Mouse (Mus musculus) left cerebral cortex, adult 2 months (tissue): ENCODE results near the gene Magi1. TPM values are rescaled to one million over a fixed set of nuclear protein-coding genes. Genes with fewer than 3 reads are reported as not detected.

Experiments used
- DNase-seq, 2 experiments: peaks; one replicate each; pipeline ENCODE4 v3.0.0; 2021 to 2022; ENCODE audit warnings: low spot score in 2 of 2, mixed read lengths in 1 of 2; ENCODE audit errors: extremely low spot score in 1 of 2
- H3K27ac ChIP-seq: fragments of 200-600 bp; 2 replicates; pipeline ENCODE4 v1.8.1; 2022
- H3K4me3 ChIP-seq: fragments of 200-600 bp; 2 replicates; pipeline ENCODE4 v1.8.1; 2022
- CTCF ChIP-seq: fragments of 200-600 bp; IDR thresholded peaks from 2 replicates; pipeline ENCODE4 v1.8.1; 2022; ENCODE audit warnings: antibody characterized with exemption, mild to moderate bottlenecking, moderate library complexity
- intact Hi-C: fragments of 180-260 bp; cut with DNase I; formaldehyde crosslinking; loops from one replicate; pipeline ENCODE4 v1.15.1; 2025
- total RNA-seq, 2 experiments: library from RNA; stranded (reverse); gene quantifications; 2 replicates each; pipeline ENCODE4 v1.2.3; 2021

Gene Magi1
- total RNA-seq, 2 experiments from 2014 or later, result 87.5 to 94.2 TPM

DNA sequence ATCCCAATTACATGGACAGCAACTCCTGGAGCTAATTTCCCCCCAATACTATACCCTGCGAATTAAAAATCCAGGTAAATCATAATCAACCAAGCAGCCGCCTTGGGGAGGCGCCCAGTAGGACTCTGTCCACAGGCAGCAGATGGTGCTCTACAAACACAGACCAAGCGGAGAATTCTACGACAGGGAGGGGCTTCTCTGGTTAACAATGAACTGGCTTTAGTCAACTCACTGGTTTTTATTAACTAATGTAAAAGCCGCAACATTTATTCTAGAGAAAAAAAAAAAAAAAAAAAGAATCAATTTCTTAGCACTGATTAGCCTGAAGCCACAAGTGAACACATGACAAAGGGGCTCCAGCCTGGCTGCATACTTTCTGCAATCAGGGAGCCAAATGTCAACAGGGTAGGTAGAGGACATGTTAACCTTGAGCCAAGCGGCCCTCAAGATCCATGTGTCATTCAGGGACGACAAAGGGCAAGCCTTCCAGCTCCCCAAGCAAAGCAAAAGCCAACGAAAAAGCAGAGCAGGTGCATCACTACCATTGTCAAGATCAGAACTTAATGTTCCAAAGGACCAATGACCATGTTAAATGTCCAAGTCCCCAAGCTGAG, 114.0 kb downstream of the Magi1 start:
- intact Hi-C loops, result no loop called here
- no peak for TF ChIP-seq CTCF
- no peak overlapping the region for H3K4me3 ChIP-seq
- H3K27ac ChIP-seq, result no peak overlapping the region
- no peak for DNase-seq

DNA sequence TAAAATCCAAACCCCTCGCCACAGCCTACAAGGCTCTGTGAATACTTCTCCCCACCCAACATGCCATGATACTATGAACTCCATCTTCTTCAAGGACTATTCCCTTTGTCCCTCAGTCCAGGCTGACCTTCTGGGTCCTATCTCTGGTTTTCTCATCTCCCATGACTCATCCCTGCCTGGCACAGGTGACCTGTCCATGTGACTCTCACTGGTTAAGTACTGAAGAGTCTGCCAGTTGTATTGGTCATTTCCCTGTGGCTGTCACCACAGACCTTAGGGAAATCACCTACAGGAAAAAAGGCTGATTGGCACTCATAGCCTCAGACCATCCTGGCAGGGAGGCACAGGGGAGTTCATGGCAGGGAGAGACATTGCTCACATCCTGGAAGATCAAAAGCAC, 117.8 kb downstream of the Magi1 start:
- no peak for DNase-seq
- no peak overlapping the region for H3K27ac ChIP-seq
- H3K4me3 ChIP-seq, result no peak overlapping the region
- TF ChIP-seq CTCF, result no peak
- intact Hi-C loops, result no loop called here

DNA sequence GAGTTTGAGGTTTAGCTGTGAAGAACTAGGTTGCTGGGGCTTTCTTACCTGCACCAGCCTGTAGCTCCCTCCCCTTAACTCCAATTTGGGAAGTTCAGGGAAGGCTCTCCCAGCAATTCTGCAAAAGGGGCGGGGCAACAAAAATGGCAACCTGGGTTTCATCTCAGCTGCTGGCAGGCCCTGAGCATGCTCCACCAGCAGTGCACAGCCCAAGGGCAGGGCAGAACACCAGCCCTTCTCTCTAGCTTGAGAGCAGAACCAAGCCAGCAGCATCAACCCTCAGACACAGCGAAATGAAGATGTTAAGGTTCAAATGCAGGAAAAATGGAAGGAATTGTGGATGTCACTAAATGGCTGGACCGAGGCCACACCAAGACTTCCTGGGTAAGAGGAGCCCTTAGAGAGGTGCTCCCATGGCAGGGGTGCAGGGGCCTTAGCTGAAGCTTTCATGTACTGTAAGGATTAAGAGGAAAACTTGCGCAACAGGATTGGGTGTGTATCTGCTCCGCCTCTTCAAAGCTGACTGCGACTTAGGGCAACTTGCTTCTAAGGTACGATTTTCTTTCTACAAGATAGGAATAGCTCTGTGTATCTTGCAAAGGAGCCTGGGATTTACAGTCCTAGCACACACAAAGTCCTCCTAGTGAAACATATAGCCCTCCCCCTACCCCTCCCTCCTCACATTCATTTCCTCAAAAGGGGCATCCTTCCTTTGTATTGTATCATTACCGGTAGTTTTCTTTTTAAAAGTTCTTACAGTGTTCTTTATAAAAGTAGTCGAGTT, 118.8 kb downstream of the Magi1 start:
- TF ChIP-seq CTCF, result no peak
- no peak for DNase-seq
- no peak overlapping the region for H3K4me3 ChIP-seq
- no peak overlapping the region for H3K27ac ChIP-seq
- intact Hi-C loops, result no loop called here

DNA sequence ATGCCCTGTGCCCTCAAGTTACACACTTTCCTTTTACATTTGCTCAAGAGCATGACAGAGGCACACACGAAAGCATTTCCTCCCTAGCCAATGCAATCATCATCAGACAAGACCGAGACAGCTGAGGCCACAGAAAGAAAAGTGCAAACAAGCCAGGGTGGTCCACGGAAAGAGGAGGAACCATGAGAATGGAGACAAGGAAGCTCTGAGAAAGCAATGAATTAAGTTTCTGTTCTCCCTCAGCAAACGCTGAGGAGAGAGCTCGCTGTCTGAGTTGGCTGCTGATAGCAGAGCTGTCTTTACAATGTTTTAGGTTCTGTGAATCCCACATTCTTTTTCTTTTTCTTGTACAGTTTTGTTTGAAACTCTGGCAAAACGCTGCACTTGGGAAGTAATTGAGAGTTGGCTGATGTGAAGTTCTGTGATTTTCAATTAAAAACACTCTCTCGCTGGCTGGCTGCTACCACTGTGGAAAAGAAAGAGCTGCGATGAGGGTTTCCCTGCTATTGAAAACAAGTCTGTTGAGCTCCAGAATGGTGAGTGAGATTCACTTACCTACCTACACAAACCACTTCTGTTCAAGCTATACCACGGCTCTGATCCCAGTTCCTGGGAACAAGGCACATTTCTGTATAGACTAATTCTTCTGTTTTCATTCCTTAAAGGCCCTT, 120.3 kb downstream of the Magi1 start:
- intact Hi-C loops, result no loop called here
- H3K27ac ChIP-seq, result no peak overlapping the region
- no peak for TF ChIP-seq CTCF
- no peak for DNase-seq
- H3K4me3 ChIP-seq, result peak overlapping the region; percentile 36

DNA sequence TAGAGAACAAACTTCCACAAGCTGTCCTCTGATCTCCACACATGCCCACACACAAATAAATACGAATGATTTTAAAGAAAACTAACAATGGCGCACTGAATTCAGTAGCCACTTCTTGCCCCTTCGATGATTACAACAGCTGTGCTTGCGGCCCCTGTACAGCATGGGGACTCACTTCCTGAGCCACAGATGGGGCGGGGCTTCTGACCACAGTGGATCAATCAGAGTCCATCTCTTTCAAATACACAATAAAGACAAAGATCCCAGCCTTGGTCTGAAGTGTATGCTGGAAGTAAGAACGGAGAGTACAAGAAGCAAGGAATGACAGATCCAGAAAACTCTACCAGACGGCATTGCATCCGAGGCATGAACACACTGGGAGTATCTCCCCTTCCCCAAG, 120.8 kb downstream of the Magi1 start:
- Histone ChIP-seq H3K4me3 (peak overlapping the region; percentile 36; the same call in 1 of the 2 replicates), H3K27ac (no peak overlapping the region)
- intact Hi-C loops, result no loop called here
- TF ChIP-seq CTCF, result no peak
- no peak for DNase-seq

DNA sequence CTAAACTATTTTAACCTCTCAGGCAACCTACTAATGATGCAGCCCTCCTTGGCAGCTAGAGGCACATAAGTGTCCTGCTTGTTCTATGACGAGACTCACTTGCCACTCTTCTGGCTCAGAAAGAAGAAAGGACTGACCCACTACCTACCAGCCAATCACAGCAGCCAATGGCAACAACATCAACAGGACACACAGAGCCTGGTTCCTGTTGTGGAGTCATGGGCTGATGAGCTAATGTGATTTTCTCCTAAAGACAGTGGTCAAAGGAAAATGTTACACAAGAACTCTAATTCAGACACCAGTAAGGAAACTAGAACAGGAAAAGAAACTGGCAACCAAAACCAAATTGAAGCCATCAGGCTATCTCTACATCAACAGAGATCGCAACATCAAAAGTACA, 124.5 kb downstream of the Magi1 start:
- no peak for DNase-seq
- no peak for TF ChIP-seq CTCF
- Histone ChIP-seq H3K4me3 (no peak overlapping the region), H3K27ac (no peak overlapping the region)
- intact Hi-C loops, result no loop called here

DNA sequence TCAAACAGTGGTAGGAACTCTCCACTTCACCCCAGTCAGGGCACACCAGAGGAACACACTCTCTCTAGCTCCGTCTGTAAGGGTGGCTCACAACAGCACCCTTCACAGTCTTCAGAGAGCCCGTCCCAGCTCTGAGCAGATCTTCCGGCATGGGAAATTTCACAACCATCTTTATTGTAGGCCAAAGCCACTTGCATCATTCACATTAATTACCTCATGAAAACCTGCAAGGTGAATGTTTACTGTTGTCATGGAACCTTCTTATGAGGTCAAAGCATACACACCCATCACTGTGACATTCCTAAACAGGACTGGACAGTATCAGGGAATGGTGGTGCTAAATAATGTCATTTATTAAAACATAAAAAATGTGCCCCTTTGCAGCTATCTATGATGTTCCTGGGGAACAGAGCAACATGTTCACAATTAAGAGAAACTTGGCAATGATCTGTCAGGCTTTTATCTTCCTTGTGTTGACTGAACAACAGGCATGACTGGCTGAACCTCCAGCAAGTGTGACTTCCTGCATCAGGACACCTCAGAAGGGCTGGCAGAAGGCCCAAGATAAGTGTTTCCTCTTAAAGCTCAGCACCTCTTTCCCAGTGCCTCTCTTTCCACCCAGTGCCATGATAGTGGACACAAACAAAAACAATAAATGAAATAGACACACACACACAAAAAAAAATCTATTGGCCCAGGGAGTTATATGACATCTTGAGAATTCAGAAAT, 125.4 kb downstream of the Magi1 start:
- no peak overlapping the region for H3K27ac ChIP-seq
- H3K4me3 ChIP-seq, result no peak overlapping the region
- intact Hi-C loops, result no loop called here
- DNase-seq, result no peak
- TF ChIP-seq CTCF, result no peak

DNA sequence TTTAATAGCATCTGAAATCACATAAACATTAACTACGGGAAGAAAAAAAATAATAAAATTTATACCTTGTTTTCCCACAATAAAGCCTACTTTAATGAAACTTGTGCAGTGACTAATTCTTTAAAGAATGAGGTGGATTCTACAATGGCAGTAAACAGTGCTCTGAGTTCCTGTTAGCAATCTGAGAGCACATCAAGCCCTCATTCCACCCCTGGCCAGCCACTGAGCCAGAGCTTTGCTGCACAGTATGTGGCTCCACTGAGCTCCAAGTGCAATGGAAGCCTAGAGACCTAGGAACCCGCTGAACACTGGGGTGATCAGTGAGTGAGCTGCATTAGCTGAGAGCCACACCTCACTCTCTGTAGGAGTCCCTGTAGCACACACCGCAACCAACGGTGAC, 127.7 kb downstream of the Magi1 start:
- TF ChIP-seq CTCF, result no peak
- Histone ChIP-seq H3K4me3 (no peak overlapping the region), H3K27ac (no peak overlapping the region)
- no peak for DNase-seq
- intact Hi-C loops, result no loop called here

DNA sequence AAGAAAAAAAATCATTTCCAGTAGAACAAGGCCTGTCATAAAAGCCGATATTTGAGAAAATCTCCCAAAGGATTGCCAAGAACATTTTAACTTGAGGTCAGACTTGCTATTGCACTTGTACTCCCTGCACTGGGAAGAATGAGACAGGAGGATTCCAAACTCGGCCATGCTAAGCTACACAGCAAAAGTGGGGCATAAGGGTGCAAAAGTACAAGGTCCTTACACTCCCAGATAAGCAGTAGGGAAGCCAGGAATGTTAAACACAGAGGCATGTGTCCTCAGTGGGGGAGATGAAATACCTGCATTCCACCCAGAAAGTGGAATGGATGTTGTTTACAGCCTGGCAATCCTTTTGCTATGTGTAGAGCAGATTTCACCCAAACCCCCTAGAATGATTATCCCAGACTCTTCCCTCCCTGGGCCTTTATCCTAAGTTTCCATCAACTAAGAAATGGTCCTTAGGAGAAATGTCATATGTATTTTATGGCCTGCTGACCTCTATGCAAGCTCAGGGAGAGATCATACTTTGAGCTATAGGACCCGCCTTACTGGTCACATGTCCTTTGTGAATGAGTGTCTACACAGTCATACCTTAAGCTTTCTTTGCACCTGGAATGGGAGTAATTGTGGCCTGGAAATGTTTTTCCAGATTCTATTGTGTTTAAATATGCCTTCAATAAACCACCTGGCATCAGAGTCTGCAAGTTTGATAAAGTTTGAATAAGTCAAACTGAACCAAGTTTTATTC, 128.7 kb downstream of the Magi1 start:
- intact Hi-C loops, result no loop called here
- Histone ChIP-seq H3K4me3 (no peak overlapping the region), H3K27ac (no peak overlapping the region)
- DNase-seq, result no peak
- TF ChIP-seq CTCF, result no peak

DNA sequence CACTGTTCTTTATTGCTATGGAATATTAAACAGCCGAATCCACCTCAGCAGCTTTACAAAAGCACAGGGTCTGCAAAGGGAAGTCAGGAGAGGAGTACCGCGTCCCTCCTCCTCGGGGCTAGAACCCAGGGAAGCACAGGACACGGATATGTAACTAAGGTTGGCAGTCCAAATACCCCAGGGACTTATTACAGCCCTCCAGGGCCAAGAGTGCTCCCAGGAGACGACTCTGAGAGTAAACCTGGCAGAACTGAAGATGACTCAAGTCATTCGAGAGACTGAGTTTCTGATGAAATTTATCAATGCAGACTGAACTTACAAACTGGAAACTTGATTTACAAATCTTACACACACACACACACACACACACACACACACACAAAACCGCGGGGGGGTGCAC, 130.8 kb downstream of the Magi1 start:
- no peak overlapping the region for H3K27ac ChIP-seq
- no peak for DNase-seq
- intact Hi-C loops, result no loop called here
- no peak overlapping the region for H3K4me3 ChIP-seq
- TF ChIP-seq CTCF, result no peak

DNA sequence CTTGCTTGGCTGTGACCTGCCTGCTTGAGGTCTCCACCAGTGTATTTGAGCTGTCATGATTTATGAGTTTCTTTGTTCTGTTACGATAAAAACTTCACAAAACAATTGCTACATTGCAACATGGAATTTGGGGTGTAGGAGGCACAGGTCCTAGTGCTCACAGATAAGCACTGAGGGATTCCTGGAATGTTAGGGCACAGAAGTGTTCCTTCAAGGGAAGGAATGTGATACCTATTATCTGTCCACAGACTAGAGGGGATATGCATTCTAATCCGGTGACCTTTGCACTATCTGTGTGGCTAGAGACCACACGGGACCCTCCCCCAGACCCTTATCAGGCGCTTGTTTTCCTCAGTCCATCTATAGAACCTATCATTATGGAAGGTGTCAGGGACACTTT, 132.8 kb downstream of the Magi1 start:
- TF ChIP-seq CTCF, result no peak
- Histone ChIP-seq H3K27ac (no peak overlapping the region), H3K4me3 (no peak overlapping the region)
- DNase-seq, result no peak
- intact Hi-C loops, result no loop called here

DNA sequence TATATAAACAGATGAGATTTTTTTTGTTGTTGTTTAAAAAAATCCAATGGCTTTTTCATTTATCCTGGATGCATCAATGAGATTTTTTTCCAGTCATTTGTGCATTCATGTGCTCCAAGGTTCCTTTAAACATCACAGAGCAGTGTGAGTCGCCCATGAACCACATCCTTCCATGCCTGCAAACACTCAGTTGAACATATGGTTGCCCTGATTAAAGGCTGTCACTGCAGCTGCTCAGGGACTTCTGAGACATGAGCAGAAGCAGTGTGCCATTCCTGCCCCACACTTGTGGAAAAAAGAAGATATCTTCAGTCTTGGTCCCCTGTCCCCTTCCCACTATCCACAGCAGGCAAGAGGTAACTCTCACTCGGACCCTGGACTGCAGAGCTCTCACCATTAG, 133.9 kb downstream of the Magi1 start:
- intact Hi-C loops, result no loop called here
- Histone ChIP-seq H3K4me3 (no peak overlapping the region), H3K27ac (no peak overlapping the region)
- DNase-seq, result no peak
- no peak for TF ChIP-seq CTCF
